Mouse (Mus musculus) midbrain, embryonic 12.5 days (tissue): Measurements from ENCODE around the gene Sipa1l3. TPM values are rescaled to one million over a fixed set of nuclear protein-coding genes. Genes with fewer than 3 reads are reported as not detected.

Experiments used
- ATAC-seq: fragments of 200-750 bp; cut with Nextera tagmentation; 2 replicates; pipeline ENCODE4 v1.8.0; 2017; ENCODE audit warnings: low read depth, moderate TSS enrichment, moderate library complexity; ENCODE audit not compliant: low FRiP score
- H3K27ac ChIP-seq: fragments of 300-500 bp; sonication (generic); replicated peaks from 2 replicates; pipeline ENCODE4 v1.5.1; 2016; ENCODE audit warnings: mild to moderate bottlenecking
- H3K27me3 ChIP-seq: fragments of 300-500 bp; sonication (generic); 2 replicates; pipeline ENCODE4 v1.6.1; 2016; ENCODE audit warnings: mild to moderate bottlenecking
- H3K36me3 ChIP-seq: fragments of 300-500 bp; sonication (generic); 2 replicates; pipeline ENCODE4 v1.6.1; 2016
- H3K4me1 ChIP-seq: fragments of 300-500 bp; sonication (generic); 2 replicates; pipeline ENCODE4 v1.6.1; 2016
- H3K4me2 ChIP-seq: fragments of 300-500 bp; sonication (generic); replicated peaks from 2 replicates; pipeline ENCODE4 v1.6.1; 2016; ENCODE audit warnings: mild to moderate bottlenecking, moderate library complexity
- H3K4me3 ChIP-seq: fragments of 300-500 bp; sonication (generic); 2 replicates; pipeline ENCODE4 v1.5.1; 2016; ENCODE audit warnings: mild to moderate bottlenecking
- H3K9ac ChIP-seq: fragments of 300-500 bp; sonication (generic); replicated peaks from 2 replicates; pipeline ENCODE4 v1.6.1; 2016; ENCODE audit warnings: mild to moderate bottlenecking, moderate library complexity
- H3K9me3 ChIP-seq: fragments of 300-500 bp; sonication (generic); 2 replicates; pipeline ENCODE4 v1.6.1; 2016; ENCODE audit warnings: mild to moderate bottlenecking
- WGBS: fragments of 180-500 bp; shearing (Covaris S2); methylation state at CpG from one replicate; pipeline ENCODE4 v1.1.7; 2016; 5-methylcytosine and 5-hydroxymethylcytosine counted together
- polyA plus RNA-seq: library from polyadenylated mRNA; unstranded; fragments of >200 nt; fragmentation: Nextera tagmentation; extraction: Ambion mirVana; gene quantifications from 2 replicates; pipeline ENCODE4 v1.2.1, GENCODE M21; 2016

Sipa1l3 gene
- polyA plus RNA-seq, 1 experiment from 2014 or later: 14.6 TPM

GRCm38 (mm10) chr7:29452991-29453741 lies 65.3 kb downstream of the Sipa1l3 start:
- no peak overlapping the region for H3K4me3 ChIP-seq
- no peak overlapping the region; the same call in 1 of the 2 replicates for H3K9ac ChIP-seq
- H3K4me2 ChIP-seq: peak overlapping the region; percentile 28
- H3K27me3 ChIP-seq: peaks cover 43% of the 10 kb centered on the region
- peaks cover 37% of the 10 kb centered on the region for H3K4me1 ChIP-seq
- peak overlapping the region; percentile 67 for H3K27ac ChIP-seq
- H3K36me3 ChIP-seq: no peaks in the 10 kb centered on the region
- no peaks in the 10 kb centered on the region for H3K9me3 ChIP-seq
- 19% methylated on average over 18 of the region's 18 CpGs for WGBS
- ATAC-seq: peak; percentile 64

DNA sequence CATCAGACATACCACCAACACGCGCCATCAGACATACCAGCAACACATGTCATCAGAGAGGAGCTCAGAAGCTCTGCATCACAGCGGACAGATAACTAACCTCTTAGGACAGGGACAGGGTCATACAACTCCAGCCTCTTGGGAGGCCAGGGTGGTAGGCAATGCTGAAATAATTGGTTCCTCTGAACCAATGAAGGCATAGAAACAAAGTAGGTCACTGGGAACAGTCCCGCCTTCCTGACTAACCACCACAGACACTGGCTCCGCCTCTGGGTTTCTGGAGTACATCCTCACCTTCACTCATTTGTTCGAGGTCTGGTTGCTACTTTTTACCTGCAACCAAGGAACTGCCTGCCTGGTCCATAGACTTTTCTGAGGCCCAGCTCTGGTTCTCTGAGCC lies 66.1 kb downstream of the Sipa1l3 start:
- Histone ChIP-seq H3K4me2 (no peak overlapping the region), H3K4me3 (no peak overlapping the region), H3K4me1 (peaks cover 37% of the 10 kb centered on the region), H3K9me3 (no peaks in the 10 kb centered on the region), H3K36me3 (no peaks in the 10 kb centered on the region), H3K27ac (peak overlapping the region; percentile 67; the same call in 1 of the 2 replicates), H3K9ac (no peak overlapping the region), H3K27me3 (peaks cover 37% of the 10 kb centered on the region)
- ATAC-seq: no peak
- 83% methylated on average over 6 of the region's 6 CpGs for WGBS

DNA sequence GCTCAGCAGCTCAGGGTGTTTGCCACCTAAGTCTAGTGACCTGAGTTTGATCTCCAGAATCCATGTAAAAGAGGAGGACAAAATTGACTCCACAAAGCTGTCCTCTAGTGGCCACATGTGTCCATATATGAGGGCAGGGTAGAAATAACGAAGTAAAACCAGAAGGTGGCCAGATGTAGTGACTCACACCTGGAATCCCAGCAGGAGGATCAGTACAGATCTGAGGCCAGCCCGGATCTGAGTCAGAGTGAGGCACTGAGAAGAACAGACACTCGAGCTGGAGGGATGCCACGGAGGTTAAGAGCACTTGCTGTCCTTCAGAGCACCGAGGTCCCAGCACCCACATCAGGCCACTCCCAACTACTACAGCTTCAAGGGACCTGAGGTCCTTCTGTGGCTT lies 68.3 kb downstream of the Sipa1l3 start:
- 90% methylated on average over 5 of the region's 5 CpGs for WGBS
- no peak overlapping the region for H3K4me3 ChIP-seq
- no peaks in the 10 kb centered on the region for H3K36me3 ChIP-seq
- ATAC-seq: no peak
- H3K9me3 ChIP-seq: no peaks in the 10 kb centered on the region
- H3K4me2 ChIP-seq: no peak overlapping the region
- H3K27me3 ChIP-seq: peaks cover 27% of the 10 kb centered on the region
- H3K9ac ChIP-seq: no peak overlapping the region
- H3K4me1 ChIP-seq: peaks cover 31% of the 10 kb centered on the region
- H3K27ac ChIP-seq: no peak overlapping the region

DNA sequence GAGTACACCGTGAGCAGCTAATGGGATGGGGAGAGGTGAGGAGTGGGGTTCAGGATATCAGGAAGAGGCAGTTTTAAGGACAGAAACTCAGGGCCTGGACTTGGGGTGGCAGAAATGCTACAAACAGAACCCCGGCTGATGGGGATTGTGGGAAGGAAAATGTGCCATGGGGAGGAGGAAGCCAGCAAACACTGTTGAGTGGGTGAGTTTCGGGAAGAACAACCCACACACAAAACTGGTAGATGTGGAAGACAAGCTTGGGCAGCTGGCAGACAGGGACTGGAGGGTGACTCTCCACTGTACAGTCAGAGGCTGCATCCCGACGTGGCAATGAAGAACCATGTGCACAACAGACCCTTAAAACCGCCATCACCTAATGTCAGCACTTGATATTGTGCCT lies 69.6 kb downstream of the Sipa1l3 start:
- H3K36me3 ChIP-seq: no peaks in the 10 kb centered on the region
- no peak overlapping the region for H3K4me2 ChIP-seq
- no peak overlapping the region for H3K4me3 ChIP-seq
- H3K4me1 ChIP-seq: peaks cover 24% of the 10 kb centered on the region
- peaks cover 19% of the 10 kb centered on the region for H3K27me3 ChIP-seq
- 90% methylated on average over 6 of the region's 6 CpGs for WGBS
- no peaks in the 10 kb centered on the region for H3K9me3 ChIP-seq
- ATAC-seq: no peak
- H3K27ac ChIP-seq: no peak overlapping the region
- no peak overlapping the region for H3K9ac ChIP-seq

DNA sequence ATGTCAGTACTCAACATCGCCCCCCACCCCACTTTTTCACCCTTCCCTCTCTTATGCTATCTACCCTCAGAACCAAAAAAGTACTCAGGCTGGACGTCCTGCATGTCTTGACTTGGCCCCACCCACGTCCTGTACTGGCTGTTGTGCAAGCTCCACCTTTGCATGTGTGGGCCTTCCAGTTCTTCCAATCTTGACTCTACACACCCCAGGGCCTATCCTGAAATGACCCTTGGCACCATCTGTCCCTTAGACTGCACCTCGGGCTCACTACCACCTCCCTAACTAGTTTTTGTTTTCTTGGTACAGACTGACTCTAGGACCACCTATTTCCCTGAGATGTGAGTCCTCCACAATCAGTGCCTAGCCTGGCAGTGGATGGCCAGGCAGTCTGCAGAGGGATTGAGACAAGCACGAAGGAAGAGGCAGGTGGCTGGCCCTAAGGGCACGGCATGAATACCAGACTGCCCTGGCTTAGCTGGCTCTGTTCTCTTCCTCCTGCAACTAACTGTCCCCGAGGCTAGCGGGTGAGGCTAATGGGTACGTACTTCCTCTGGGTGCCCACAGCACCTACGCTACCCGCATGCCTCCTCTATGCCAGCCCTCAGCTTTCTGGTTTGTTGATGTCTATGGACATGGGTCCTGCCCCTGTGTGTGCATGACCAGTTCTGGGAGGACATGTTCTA lies 71.2 kb downstream of the Sipa1l3 start:
- Histone ChIP-seq H3K27me3 (peaks cover 16% of the 10 kb centered on the region), H3K4me2 (no peak overlapping the region), H3K9ac (no peak overlapping the region), H3K9me3 (no peaks in the 10 kb centered on the region), H3K4me3 (no peak overlapping the region), H3K27ac (no peak overlapping the region), H3K36me3 (no peaks in the 10 kb centered on the region), H3K4me1 (peaks cover 8% of the 10 kb centered on the region)
- whole genome bisulfite sequencing: 93% methylated on average over 11 of the region's 11 CpGs
- no peak for ATAC-seq

- 90% methylated on average over 4 of the region's 4 CpGs for WGBS
- H3K9ac ChIP-seq: no peak overlapping the region
- no peak overlapping the region for H3K4me2 ChIP-seq
Measured at GRCm38 (mm10) chr7:29446156-29446555, 72.3 kb downstream of the Sipa1l3 start.

DNA sequence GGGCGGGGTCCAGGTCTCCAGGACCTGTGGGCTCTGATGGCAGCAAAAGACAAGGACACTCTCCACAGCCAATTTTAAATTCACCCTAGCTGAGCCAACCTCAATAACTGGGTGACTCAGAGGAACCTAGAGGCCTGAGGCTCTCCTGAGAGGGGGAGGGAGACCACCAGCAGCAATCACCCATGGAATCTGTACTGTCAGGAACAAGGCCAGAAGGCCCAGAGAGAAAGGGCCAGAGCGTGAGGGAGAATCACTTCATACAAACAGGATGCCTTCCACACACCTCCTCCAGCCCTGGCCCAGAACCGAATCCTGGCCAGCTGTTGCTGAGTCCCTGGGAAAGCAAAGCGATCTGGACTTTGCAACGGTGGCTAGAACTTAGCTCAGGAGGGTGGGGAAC lies 73.9 kb downstream of the Sipa1l3 start:
- no peak overlapping the region for H3K4me2 ChIP-seq
- no peak for ATAC-seq
- H3K36me3 ChIP-seq: no peaks in the 10 kb centered on the region
- peaks cover 3% of the 10 kb centered on the region; the same call in 1 of the 2 replicates for H3K27me3 ChIP-seq
- H3K27ac ChIP-seq: no peak overlapping the region
- WGBS: 79% methylated on average over 5 of the region's 5 CpGs
- peaks cover 16% of the 10 kb centered on the region for H3K4me1 ChIP-seq
- no peak overlapping the region for H3K4me3 ChIP-seq
- no peaks in the 10 kb centered on the region for H3K9me3 ChIP-seq
- H3K9ac ChIP-seq: 0 out of 2 replicates have a peak overlapping the region, but pooled peaks have one; percentile 15

More at GRCm38 (mm10) chr7:29446156-29446555, 72.3 kb downstream of the Sipa1l3 start:
- H3K27me3 ChIP-seq: peaks cover 5% of the 10 kb centered on the region; the same call in 1 of the 2 replicates
- no peak for ATAC-seq
- no peaks in the 10 kb centered on the region for H3K36me3 ChIP-seq
- no peaks in the 10 kb centered on the region for H3K9me3 ChIP-seq
- no peak overlapping the region for H3K4me3 ChIP-seq
- peaks cover 11% of the 10 kb centered on the region for H3K4me1 ChIP-seq
- no peak overlapping the region for H3K27ac ChIP-seq

DNA sequence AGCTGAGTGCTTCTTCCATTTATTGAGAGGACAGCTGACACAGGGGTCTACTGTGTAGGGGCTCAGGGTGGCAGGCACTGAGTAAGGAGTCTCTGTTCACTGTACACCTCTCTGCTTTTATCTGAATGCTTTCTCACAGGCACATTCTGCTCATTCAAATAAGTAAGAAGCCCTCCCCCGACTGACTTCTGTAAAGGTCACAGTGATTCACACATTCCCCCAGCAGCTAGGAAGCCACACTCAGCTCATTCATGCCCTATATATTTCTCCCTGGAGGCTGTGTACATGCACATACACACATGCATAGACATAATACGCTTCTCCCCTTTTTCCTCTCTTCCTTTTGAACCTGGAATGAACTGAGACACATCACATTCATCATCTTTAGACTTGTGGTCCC lies 74.4 kb downstream of the Sipa1l3 start:
- no peak overlapping the region for H3K4me2 ChIP-seq
- no peak overlapping the region for H3K9ac ChIP-seq
- H3K27ac ChIP-seq: no peak overlapping the region
- no peaks in the 10 kb centered on the region for H3K36me3 ChIP-seq
- no peak overlapping the region for H3K4me3 ChIP-seq
- peaks cover 8% of the 10 kb centered on the region; the same call in 1 of the 2 replicates for H3K27me3 ChIP-seq
- no peaks in the 10 kb centered on the region for H3K9me3 ChIP-seq
- WGBS: 74% methylated on average over 2 of the region's 2 CpGs
- H3K4me1 ChIP-seq: peaks cover 16% of the 10 kb centered on the region
- ATAC-seq: no peak

DNA sequence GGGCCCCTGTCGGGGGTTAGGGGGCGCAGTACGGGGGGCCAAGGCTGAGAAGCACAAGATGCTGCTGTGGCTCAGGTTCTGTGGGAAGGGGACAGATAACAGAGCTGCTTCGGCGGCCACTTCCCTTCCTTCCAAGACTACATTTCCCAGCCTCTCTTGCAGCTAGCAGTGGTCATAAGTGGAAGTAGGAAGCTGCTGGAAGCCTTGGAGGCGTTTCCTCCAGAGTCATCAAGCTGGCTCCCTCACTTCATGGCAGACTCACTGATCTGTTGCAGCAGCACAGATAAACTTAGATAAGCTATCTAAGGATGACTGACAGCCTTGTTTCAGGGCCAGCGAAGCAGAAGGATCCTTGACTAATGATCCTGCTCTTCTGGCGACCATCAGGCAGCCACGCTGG lies 76.6 kb downstream of the Sipa1l3 start:
- H3K27me3 ChIP-seq: peaks cover 18% of the 10 kb centered on the region
- H3K9me3 ChIP-seq: no peaks in the 10 kb centered on the region
- H3K4me2 ChIP-seq: 0 out of 2 replicates have a peak overlapping the region, but pooled peaks have one; percentile 17
- 35% methylated on average over 9 of the region's 9 CpGs for WGBS
- no peak for ATAC-seq
- peaks cover 16% of the 10 kb centered on the region for H3K4me1 ChIP-seq
- no peak overlapping the region for H3K27ac ChIP-seq
- no peaks in the 10 kb centered on the region for H3K36me3 ChIP-seq
- H3K4me3 ChIP-seq: no peak overlapping the region
- no peak overlapping the region for H3K9ac ChIP-seq

- Histone ChIP-seq H3K4me3 (no peak overlapping the region), H3K9ac (no peak overlapping the region), H3K4me2 (no peak overlapping the region), H3K4me1 (peaks cover 16% of the 10 kb centered on the region), H3K36me3 (no peaks in the 10 kb centered on the region), H3K9me3 (no peaks in the 10 kb centered on the region), H3K27ac (no peak overlapping the region; the same call in 1 of the 2 replicates), H3K27me3 (peaks cover 19% of the 10 kb centered on the region)
- WGBS: 18% methylated on average over 9 of the region's 9 CpGs
- no peak for ATAC-seq
Measured at GRCm38 (mm10) chr7:29441151-29441550, 77.3 kb downstream of the Sipa1l3 start.

- Histone ChIP-seq H3K4me3 (no peak overlapping the region), H3K9ac (no peak overlapping the region), H3K4me1 (peaks cover 16% of the 10 kb centered on the region), H3K27me3 (peaks cover 34% of the 10 kb centered on the region), H3K27ac (no peak overlapping the region), H3K9me3 (no peaks in the 10 kb centered on the region), H3K36me3 (no peaks in the 10 kb centered on the region), H3K4me2 (no peak overlapping the region)
- 86% methylated on average over 16 of the region's 16 CpGs for WGBS
- ATAC-seq: no peak
Measured at GRCm38 (mm10) chr7:29438655-29439282, 79.7 kb downstream of the Sipa1l3 start.

GRCm38 (mm10) chr7:29438204-29438603 lies 80.2 kb downstream of the Sipa1l3 start:
- ATAC-seq: no peak
- Histone ChIP-seq H3K4me1 (peaks cover 22% of the 10 kb centered on the region), H3K27me3 (peaks cover 37% of the 10 kb centered on the region), H3K9ac (no peak overlapping the region), H3K36me3 (no peaks in the 10 kb centered on the region), H3K27ac (no peak overlapping the region), H3K4me3 (no peak overlapping the region), H3K4me2 (no peak overlapping the region), H3K9me3 (no peaks in the 10 kb centered on the region)
- WGBS: 89% methylated on average over 14 of the region's 14 CpGs
